Mouse (Mus musculus): Measurements from ENCODE around the gene Bloc1s5. TPM values are rescaled to one million over a fixed set of nuclear protein-coding genes. Genes with fewer than 3 reads are reported as not detected.
"Not testable (repeated sequence)": the region's sequence is repeated elsewhere in the genome, so short reads cannot be mapped to it uniquely, and the experiment has no call there.

The Bloc1s5 gene
- polyA plus RNA-seq (2015; fragmentation: Nextera tagmentation; extraction: Ambion mirVana) = 22.9 and 26.1 TPM in 2 replicates

DNA sequence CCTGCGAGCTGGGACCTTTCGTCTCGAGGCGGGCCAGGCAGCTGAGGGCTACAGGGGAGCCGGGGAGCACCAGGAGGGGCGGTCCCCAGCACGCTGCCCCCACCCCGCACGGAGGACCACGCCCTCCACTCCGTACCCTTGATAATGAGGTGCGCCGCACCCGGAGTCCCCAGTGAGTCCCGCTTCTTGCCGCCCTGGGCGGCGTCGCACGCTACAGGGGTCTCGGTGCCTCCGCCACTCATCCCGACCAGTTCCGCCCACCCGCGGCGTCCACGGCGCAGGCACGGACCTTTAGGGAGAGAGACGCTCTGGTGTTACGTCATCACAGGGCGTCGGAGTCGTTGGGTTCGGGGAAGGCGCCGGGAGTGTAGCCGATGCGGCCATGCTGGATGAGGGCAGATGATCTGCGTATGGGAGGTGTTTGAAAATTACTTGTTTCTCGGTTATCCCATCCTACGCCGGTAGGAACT, at the start of gene Bloc1s5:
Gene Bloc1s5, minus strand, starts transcription at position 310 of the 470 bp plus-strand sequence.
- Histone ChIP-seq H3K9me3 (no peaks in the 10 kb centered on the region), H3K27ac (replicated peaks) (peak within 1 kb of the TSS; percentile 80), H3K9ac (peak within 1 kb of the TSS; percentile 82), H3K4me1 (replicated peaks) (peaks cover 6% of the 10 kb centered on the region), H3K36me3 (peaks cover 5% of the 10 kb centered on the region; the same call in 1 of the 2 replicates), H3K4me3 (peak within 1 kb of the TSS; percentile 77), H3K27me3 (no peaks in the 10 kb centered on the region), H3K4me2 (peak within 1 kb of the TSS; percentile 71)
- peak; percentile 97 for ATAC-seq (ENCODE audit: low read depth)
- under 1% methylated on average over 43 of the region's 44 CpGs for WGBS

- 88% methylated on average over 9 of the region's 9 CpGs for WGBS
- no peak for ATAC-seq (ENCODE audit: low read depth)
- H3K27ac ChIP-seq (replicated peaks) = no peak overlapping the region
Observed at GRCm38 (mm10) chr13:38672336-38672735, 37.4 kb upstream of the Bloc1s5 start.

GRCm38 (mm10) chr13:38671451-38671850, 36.5 kb upstream of the Bloc1s5 start:
- not testable (repeated sequence) for H3K4me3 ChIP-seq; H3K4me1 ChIP-seq (replicated peaks); H3K9me3 ChIP-seq; H3K9ac ChIP-seq; H3K27me3 ChIP-seq; ATAC-seq (ENCODE audit: low read depth); H3K27ac ChIP-seq (replicated peaks); H3K4me2 ChIP-seq; H3K36me3 ChIP-seq
- 92% methylated on average over 6 of the region's 6 CpGs for WGBS

More at GRCm38 (mm10) chr13:38672336-38672735, 37.4 kb upstream of the Bloc1s5 start:
- Histone ChIP-seq H3K27me3 (no peaks in the 10 kb centered on the region), H3K4me3 (no peak overlapping the region), H3K36me3 (no peaks in the 10 kb centered on the region), H3K4me2 (no peak overlapping the region), H3K9ac (no peak overlapping the region), H3K4me1 (replicated peaks) (no peaks in the 10 kb centered on the region), H3K9me3 (no peaks in the 10 kb centered on the region)

DNA sequence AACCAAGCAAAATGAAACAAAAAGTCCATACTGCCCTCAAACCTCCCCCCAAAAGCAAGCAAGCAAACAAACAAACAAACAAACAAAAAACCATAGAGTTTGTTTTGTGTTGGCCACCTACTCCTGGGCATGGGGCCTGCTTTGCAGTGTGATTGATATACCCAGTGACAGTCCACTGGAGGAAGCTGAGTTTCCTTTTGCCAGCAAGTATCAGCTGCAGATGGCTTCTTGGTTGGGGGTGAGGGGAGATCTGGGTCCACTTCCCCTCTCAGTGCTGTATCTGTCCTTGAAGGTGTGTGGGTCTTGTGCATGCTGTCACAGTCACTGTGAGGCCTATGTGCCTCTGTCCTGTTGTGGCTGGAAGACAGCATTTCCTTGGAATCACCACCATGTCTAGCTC, 35.1 kb upstream of the Bloc1s5 start:
- H3K27me3 ChIP-seq = no peaks in the 10 kb centered on the region
- ATAC-seq (ENCODE audit: low read depth) = no peak
- H3K4me1 ChIP-seq (replicated peaks) = no peaks in the 10 kb centered on the region
- H3K4me2 ChIP-seq = no peak overlapping the region
- H3K9ac ChIP-seq = no peak overlapping the region
- no peak overlapping the region for H3K27ac ChIP-seq (replicated peaks)
- H3K36me3 ChIP-seq = no peaks in the 10 kb centered on the region
- H3K4me3 ChIP-seq = no peak overlapping the region
- H3K9me3 ChIP-seq = no peaks in the 10 kb centered on the region

GRCm38 (mm10) chr13:38668514-38668913, 33.6 kb upstream of the Bloc1s5 start:
- Histone ChIP-seq H3K9ac (no peak overlapping the region), H3K4me3 (no peak overlapping the region), H3K4me2 (no peak overlapping the region), H3K9me3 (no peaks in the 10 kb centered on the region), H3K27ac (replicated peaks) (no peak overlapping the region), H3K36me3 (no peaks in the 10 kb centered on the region), H3K4me1 (replicated peaks) (no peaks in the 10 kb centered on the region), H3K27me3 (no peaks in the 10 kb centered on the region)
- WGBS = 29% methylated on average over 2 of the region's 2 CpGs
- ATAC-seq (ENCODE audit: low read depth) = no peak

GRCm38 (mm10) chr13:38664753-38665152, 29.8 kb upstream of the Bloc1s5 start:
- Histone ChIP-seq H3K27me3 (no peaks in the 10 kb centered on the region), H3K27ac (replicated peaks) (no peak overlapping the region), H3K4me2 (no peak overlapping the region), H3K4me3 (no peak overlapping the region), H3K36me3 (no peaks in the 10 kb centered on the region), H3K4me1 (replicated peaks) (no peaks in the 10 kb centered on the region), H3K9me3 (no peaks in the 10 kb centered on the region), H3K9ac (no peak overlapping the region)
- 77% methylated on average over 1 of the region's 1 CpGs for WGBS
- ATAC-seq (ENCODE audit: low read depth) = no peak

GRCm38 (mm10) chr13:38659524-38660136, 24.7 kb upstream of the Bloc1s5 start:
- no peak overlapping the region for H3K4me2 ChIP-seq
- no peak overlapping the region for H3K9ac ChIP-seq
- H3K36me3 ChIP-seq = peaks cover 16% of the 10 kb centered on the region
- H3K9me3 ChIP-seq = no peaks in the 10 kb centered on the region
- H3K4me1 ChIP-seq (replicated peaks) = peaks cover 11% of the 10 kb centered on the region
- H3K4me3 ChIP-seq = no peak overlapping the region
- ATAC-seq (ENCODE audit: low read depth) = no peak
- WGBS = 89% methylated on average over 12 of the region's 12 CpGs
- H3K27ac ChIP-seq (replicated peaks) = no peak overlapping the region
- H3K27me3 ChIP-seq = no peaks in the 10 kb centered on the region

- Histone ChIP-seq H3K36me3 (peaks cover 25% of the 10 kb centered on the region), H3K9ac (peak within 1 kb of the TSS; percentile 78), H3K27ac (replicated peaks) (peak within 1 kb of the TSS; percentile 82), H3K4me2 (peak within 1 kb of the TSS; percentile 75), H3K4me1 (replicated peaks) (peaks cover 11% of the 10 kb centered on the region), H3K9me3 (no peaks in the 10 kb centered on the region), H3K27me3 (no peaks in the 10 kb centered on the region), H3K4me3 (peak within 1 kb of the TSS; percentile 70)
- ATAC-seq (ENCODE audit: low read depth) = peak; percentile 100
- under 1% methylated on average over 58 of the region's 59 CpGs for WGBS
Observed at GRCm38 (mm10) chr13:38658528-38659280, 23.8 kb upstream of the Bloc1s5 start, which contains the start of gene Eef1e1. Eef1e1 (minus strand) TSS chr13:38659058.

GRCm38 (mm10) chr13:38657865-38658264, 23.0 kb upstream of the Bloc1s5 start:
- 18% methylated on average over 4 of the region's 4 CpGs for WGBS
- Histone ChIP-seq H3K27ac (replicated peaks) (no peak overlapping the region; the same call in 1 of the 2 replicates), H3K4me1 (replicated peaks) (peaks cover 11% of the 10 kb centered on the region), H3K4me2 (peak overlapping the region; percentile 75), H3K9ac (peak overlapping the region; percentile 78), H3K36me3 (peaks cover 34% of the 10 kb centered on the region), H3K4me3 (peak overlapping the region; percentile 70), H3K27me3 (no peaks in the 10 kb centered on the region), H3K9me3 (no peaks in the 10 kb centered on the region)
- ATAC-seq (ENCODE audit: low read depth) = no peak

- no peak for ATAC-seq (ENCODE audit: low read depth)
- whole genome bisulfite sequencing = 98% methylated on average over 4 of the region's 4 CpGs
- Histone ChIP-seq H3K4me1 (replicated peaks) (no peaks in the 10 kb centered on the region), H3K9ac (no peak overlapping the region), H3K4me3 (no peak overlapping the region), H3K27ac (replicated peaks) (no peak overlapping the region), H3K36me3 (peaks cover 93% of the 10 kb centered on the region), H3K27me3 (no peaks in the 10 kb centered on the region), H3K9me3 (no peaks in the 10 kb centered on the region), H3K4me2 (no peak overlapping the region)
Observed at GRCm38 (mm10) chr13:38650292-38650691, 15.4 kb upstream of the Bloc1s5 start.

DNA sequence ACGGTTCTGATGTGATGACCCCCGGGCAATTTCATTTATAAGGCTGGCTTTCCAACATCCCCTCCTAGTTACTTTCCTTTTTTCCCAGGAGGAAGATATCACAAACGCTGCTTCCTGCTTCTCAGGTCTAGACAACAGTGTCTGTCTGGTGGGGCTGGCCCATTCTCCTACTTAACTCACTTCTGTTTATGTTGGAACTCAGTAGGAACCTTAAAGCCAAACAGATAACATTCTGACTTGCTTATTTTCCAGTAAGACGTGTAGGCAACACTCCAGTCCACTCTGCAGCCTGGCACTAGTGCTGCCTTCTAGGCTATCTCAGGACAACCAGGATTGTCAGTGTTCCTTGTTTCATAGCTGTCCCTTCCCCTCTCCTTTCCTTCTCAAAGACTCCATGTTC, 14.2 kb upstream of the Bloc1s5 start:
- Histone ChIP-seq H3K36me3 (peaks cover 93% of the 10 kb centered on the region), H3K27ac (replicated peaks) (no peak overlapping the region), H3K9me3 (no peaks in the 10 kb centered on the region), H3K4me2 (no peak overlapping the region), H3K4me1 (replicated peaks) (no peaks in the 10 kb centered on the region), H3K9ac (no peak overlapping the region), H3K27me3 (no peaks in the 10 kb centered on the region), H3K4me3 (no peak overlapping the region)
- WGBS = 89% methylated on average over 4 of the region's 4 CpGs
- no peak for ATAC-seq (ENCODE audit: low read depth)

GRCm38 (mm10) chr13:38641414-38641813, 6.5 kb upstream of the Bloc1s5 start:
- 70% methylated on average over 5 of the region's 5 CpGs for WGBS
- no peak overlapping the region for H3K9ac ChIP-seq
- no peak overlapping the region for H3K4me2 ChIP-seq
- no peaks in the 10 kb centered on the region for H3K4me1 ChIP-seq (replicated peaks)
- no peaks in the 10 kb centered on the region for H3K27me3 ChIP-seq
- no peaks in the 10 kb centered on the region for H3K9me3 ChIP-seq
- no peak overlapping the region for H3K4me3 ChIP-seq
- H3K36me3 ChIP-seq = peaks cover 32% of the 10 kb centered on the region
- H3K27ac ChIP-seq (replicated peaks) = no peak overlapping the region
- peak; percentile 41; the same call in 1 of the 2 replicates for ATAC-seq (ENCODE audit: low read depth)

Measured in neural tube, embryonic 13.5 days (tissue).